Mouse (Mus musculus) heart, embryonic 11.5 days (tissue): ENCODE data around the gene Maff. TPM values are rescaled to one million over a fixed set of nuclear protein-coding genes. Genes with fewer than 3 reads are reported as not detected.

ENCODE experiments used
- ATAC-seq: fragments of 200-750 bp; cut with Nextera tagmentation; replicated peaks from 2 replicates; pipeline ENCODE4 v1.8.0; 2017; ENCODE audit warnings: moderate library complexity; ENCODE audit not compliant: insufficient number of reproducible peaks, low FRiP score, low TSS enrichment
- H3K27ac ChIP-seq: fragments of 300-500 bp; sonication (generic); 2 replicates; pipeline ENCODE4 v1.5.1; 2014; ENCODE audit warnings: mild to moderate bottlenecking, low read depth, low read length
- H3K27me3 ChIP-seq: fragments of 300-500 bp; sonication (generic); 2 replicates; pipeline ENCODE4 v1.6.1; 2014; ENCODE audit warnings: mild to moderate bottlenecking, low read length, mixed read lengths; ENCODE audit not compliant: control insufficient read depth, insufficient read depth
- H3K36me3 ChIP-seq: fragments of 300-500 bp; sonication (generic); 2 replicates; pipeline ENCODE4 v1.6.1; 2014; ENCODE audit warnings: mild to moderate bottlenecking, low read length, moderate library complexity, mixed read lengths; ENCODE audit not compliant: control insufficient read depth, insufficient read depth
- H3K4me1 ChIP-seq: fragments of 300-500 bp; sonication (generic); 2 replicates; pipeline ENCODE4 v1.6.1; 2014; ENCODE audit warnings: low read length; ENCODE audit not compliant: control insufficient read depth, insufficient read depth
- H3K4me2 ChIP-seq: fragments of 300-500 bp; sonication (generic); 2 replicates; pipeline ENCODE4 v1.6.1; 2014; ENCODE audit warnings: mild to moderate bottlenecking, moderate library complexity
- H3K4me3 ChIP-seq: fragments of 300-500 bp; sonication (generic); 2 replicates; pipeline ENCODE4 v1.5.1; 2014; ENCODE audit warnings: low read depth, low read length
- H3K9ac ChIP-seq: fragments of 300-500 bp; sonication (generic); 2 replicates; pipeline ENCODE4 v1.6.1; 2014; ENCODE audit warnings: mild to moderate bottlenecking, low read depth, low read length, moderate library complexity
- H3K9me3 ChIP-seq: fragments of 300-500 bp; sonication (generic); replicated peaks from 2 replicates; pipeline ENCODE4 v1.6.1; 2016; ENCODE audit warnings: low read length; ENCODE audit not compliant: control insufficient read depth
- WGBS: fragments of 180-500 bp; shearing (Covaris S2); extraction: QIAGEN DNeasy Blood & Tissue Kit; methylation state at CpG from one replicate; pipeline ENCODE4 v1.1.7; 2014; ENCODE audit not compliant: insufficient replicate concordance; 5-methylcytosine and 5-hydroxymethylcytosine counted together
- polyA plus RNA-seq: library from polyadenylated mRNA; unstranded; fragments of >200 nt; fragmentation: Nextera tagmentation; extraction: Ambion mirVana; gene quantifications from 2 replicates; pipeline ENCODE4 v1.2.1, GENCODE M21; 2014

Gene Maff
- polyA plus RNA-seq, 1 experiment from 2014 or later = 3.0 TPM

DNA sequence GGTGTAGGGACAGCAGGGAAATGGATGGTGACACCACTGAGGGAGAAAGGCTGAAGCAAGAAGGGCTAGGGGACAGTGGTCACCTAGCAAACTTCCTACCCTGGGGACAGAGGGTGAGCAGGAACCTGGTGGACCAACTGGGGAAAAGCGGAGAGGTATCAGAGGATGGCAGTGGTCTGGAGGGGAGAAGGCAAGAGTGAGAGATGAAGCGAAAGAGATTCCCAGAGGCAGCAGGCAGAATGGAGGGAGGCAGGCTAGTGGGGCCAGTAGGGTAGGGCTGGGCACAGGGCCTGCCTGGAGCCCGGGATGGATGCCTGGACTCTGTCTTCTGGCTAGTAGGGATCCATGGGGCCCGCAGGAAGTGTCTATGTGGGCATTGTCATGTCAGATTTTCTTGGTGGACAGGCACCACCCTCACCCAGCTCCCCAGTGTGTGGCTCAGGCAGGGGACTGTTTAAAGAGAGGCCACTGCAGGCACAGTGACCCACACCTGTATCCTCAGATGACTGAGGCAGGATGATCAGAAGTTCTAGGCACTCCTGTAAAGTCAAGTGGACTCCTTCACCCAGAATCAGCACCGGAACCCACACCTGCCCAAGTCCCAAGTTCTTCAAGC is 7.4 kb downstream of the Maff start:
- Histone ChIP-seq H3K4me2 (no peak overlapping the region), H3K9ac (no peak overlapping the region), H3K27me3 (no peaks in the 10 kb centered on the region), H3K4me3 (no peak overlapping the region), H3K36me3 (no peaks in the 10 kb centered on the region), H3K27ac (no peak overlapping the region), H3K9me3 (no peaks in the 10 kb centered on the region), H3K4me1 (peaks cover 36% of the 10 kb centered on the region)
- no peak for ATAC-seq
- WGBS = 81% methylated on average over 5 of the region's 5 CpGs

DNA sequence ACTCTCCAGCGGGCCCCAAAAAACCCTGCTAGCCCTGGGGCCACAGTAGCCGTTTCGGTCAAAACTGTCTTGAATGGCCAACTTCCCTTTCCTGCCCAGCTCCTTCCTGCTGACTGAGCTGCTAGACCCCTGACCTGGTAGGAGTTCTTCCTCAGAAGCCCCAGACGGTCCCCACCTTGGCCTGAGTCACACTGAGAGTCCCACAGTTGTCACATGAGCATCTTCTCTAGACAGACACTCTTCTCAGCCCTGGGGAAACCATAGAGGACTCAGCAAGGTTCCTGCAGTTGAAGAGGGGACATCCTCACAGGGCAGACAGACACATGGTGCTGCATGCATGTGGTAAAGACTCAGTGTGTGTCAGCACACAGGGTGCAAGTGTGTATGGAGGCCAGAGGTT is 8.2 kb downstream of the Maff start:
- H3K27ac ChIP-seq = no peak overlapping the region
- H3K36me3 ChIP-seq = no peaks in the 10 kb centered on the region
- WGBS = 67% methylated on average over 4 of the region's 4 CpGs
- peaks cover 34% of the 10 kb centered on the region for H3K4me1 ChIP-seq
- no peak overlapping the region for H3K4me3 ChIP-seq
- H3K9me3 ChIP-seq = no peaks in the 10 kb centered on the region
- H3K4me2 ChIP-seq = no peak overlapping the region
- no peak overlapping the region for H3K9ac ChIP-seq
- no peaks in the 10 kb centered on the region for H3K27me3 ChIP-seq
- no peak for ATAC-seq

DNA sequence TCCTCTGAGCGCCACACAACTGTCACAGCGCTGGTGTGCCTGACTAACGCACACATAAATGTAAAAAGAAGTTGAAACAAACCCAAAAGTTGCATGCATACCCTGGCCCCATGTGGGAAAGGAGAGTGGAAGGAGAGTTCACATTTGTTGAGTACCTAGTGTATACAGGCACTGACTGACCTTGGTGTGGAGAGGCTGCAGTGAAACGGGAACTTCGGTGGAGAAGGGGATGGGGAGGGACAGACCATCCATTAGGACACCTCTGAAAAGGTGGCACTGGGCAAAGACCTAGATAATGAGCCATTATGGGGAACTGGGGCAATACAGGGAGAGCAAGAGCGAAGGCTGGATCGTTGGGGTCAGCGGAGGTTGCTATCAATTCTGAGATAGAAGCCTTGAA is 10.1 kb downstream of the Maff start:
- Histone ChIP-seq H3K4me3 (peak overlapping the region; percentile 50), H3K9ac (no peak overlapping the region), H3K27me3 (no peaks in the 10 kb centered on the region), H3K4me1 (peaks cover 42% of the 10 kb centered on the region), H3K9me3 (no peaks in the 10 kb centered on the region), H3K27ac (no peak overlapping the region), H3K4me2 (peak overlapping the region; percentile 99), H3K36me3 (no peaks in the 10 kb centered on the region)
- ATAC-seq = no peak
- WGBS = 72% methylated on average over 8 of the region's 8 CpGs

DNA sequence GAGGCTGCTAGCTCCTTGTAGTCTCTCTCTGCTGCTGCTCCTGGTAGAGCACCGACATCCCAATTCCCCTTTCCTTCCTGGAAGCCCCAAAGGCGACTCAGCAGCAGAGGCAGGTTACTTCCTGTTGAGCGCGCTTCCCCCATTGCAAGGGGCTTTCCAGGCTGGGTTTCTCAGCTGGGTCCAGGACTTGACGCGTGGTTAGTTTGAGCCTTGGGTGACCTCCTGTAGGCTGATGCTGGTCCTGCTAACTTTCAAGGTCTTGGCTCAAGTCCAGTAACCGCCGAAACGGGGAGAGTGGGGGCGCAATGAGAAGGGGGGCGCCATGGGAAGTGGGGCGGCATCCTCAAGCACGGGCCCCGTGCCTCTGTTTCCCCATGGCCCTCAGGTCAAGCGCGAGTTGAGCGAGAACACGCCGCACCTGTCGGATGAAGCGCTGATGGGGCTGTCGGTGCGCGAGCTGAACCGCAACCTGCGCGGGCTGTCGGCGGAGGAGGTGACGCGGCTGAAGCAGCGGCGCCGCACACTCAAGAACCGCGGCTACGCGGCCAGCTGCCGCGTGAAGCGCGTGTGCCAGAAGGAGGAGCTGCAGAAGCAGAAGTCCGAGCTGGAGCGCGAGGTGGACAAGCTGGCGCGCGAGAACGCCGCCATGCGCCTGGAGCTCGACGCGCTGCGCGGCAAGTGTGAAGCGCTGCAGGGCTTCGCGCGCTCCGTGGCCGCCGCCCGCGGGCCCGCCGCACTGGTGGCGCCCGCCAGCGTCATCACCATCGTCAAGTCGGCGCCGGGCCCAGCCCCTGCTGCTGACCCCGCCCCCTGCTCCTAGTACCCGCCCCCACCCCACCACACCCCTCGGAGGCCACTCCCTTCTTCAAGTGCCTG is 10.9 kb downstream of the Maff start:
- no peaks in the 10 kb centered on the region for H3K9me3 ChIP-seq
- WGBS = under 1% methylated on average over 65 of the region's 77 CpGs
- peaks cover 38% of the 10 kb centered on the region for H3K4me1 ChIP-seq
- H3K9ac ChIP-seq = peak overlapping the region; percentile 71
- peak overlapping the region; percentile 57 for H3K27ac ChIP-seq
- peak overlapping the region; percentile 99 for H3K4me2 ChIP-seq
- ATAC-seq = peak; percentile 79
- peak overlapping the region; percentile 50 for H3K4me3 ChIP-seq
- H3K36me3 ChIP-seq = peaks cover 4% of the 10 kb centered on the region; the same call in 1 of the 2 replicates
- H3K27me3 ChIP-seq = no peaks in the 10 kb centered on the region

DNA sequence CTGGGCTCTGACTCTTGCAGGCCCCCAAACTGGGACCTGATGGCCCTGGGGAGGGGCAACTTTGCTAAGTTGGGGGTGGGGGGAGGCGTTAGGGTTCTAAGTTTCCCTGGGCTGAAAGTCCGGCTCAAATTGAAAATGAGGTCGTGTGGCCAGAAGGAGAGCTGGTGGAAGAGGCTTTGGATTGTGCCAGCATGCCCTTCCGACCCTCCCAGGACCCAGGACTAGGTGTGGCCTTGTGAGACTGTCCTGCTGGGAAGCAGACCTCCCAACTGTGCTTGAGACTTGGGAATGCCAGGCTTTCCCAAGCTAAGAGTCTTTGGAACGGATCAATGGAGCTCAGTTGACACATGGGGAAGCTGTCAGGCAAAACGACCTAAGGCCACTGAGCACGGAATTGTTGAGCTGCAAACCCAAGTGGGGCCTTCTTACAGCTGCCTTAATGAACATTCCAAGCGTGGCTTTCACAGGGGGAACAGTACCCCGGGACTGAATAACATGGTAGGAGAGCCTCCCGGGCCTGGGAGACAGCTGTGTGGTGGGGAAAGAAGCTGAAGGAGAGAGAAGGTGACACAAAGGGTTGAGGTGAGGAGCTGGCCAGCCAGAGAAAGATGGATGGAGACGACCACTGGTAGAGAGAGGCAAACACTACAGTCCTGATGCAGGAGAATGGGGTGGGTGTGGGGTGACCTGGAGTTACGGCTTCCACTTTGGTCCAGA is 11.7 kb downstream of the Maff start:
- Histone ChIP-seq H3K9ac (peak overlapping the region; percentile 71; the same call in 1 of the 2 replicates), H3K4me1 (peaks cover 38% of the 10 kb centered on the region), H3K4me3 (peak overlapping the region; percentile 50; the same call in 1 of the 2 replicates), H3K9me3 (no peaks in the 10 kb centered on the region), H3K36me3 (peaks cover 11% of the 10 kb centered on the region), H3K27ac (peak overlapping the region; percentile 66; the same call in 1 of the 2 replicates), H3K27me3 (no peaks in the 10 kb centered on the region), H3K4me2 (peak overlapping the region; percentile 99)
- no peak for ATAC-seq
- 35% methylated on average over 12 of the region's 12 CpGs for WGBS

DNA sequence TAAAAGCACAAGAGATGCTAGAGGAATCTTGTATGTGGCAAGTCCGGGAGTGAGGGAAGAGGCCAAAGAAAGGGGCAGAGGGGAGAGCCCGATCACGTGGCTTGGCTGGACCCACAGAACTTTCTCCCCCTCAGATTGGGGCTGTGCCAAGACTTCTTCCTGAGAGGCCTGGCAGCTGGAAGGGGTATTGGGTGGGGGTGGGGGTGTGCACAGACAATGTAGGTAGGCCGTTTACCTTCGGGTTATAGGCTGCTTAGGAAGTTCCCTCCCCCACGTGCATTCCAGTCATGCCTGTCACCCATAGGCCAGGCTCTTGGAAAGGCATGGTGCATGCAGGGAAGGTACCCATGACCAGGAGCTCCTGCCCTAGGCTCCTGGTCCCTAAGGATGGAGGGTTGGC is 13.5 kb downstream of the Maff start:
- no peak overlapping the region for H3K4me3 ChIP-seq
- no peak overlapping the region for H3K9ac ChIP-seq
- no peaks in the 10 kb centered on the region for H3K27me3 ChIP-seq
- no peak overlapping the region; the same call in 1 of the 2 replicates for H3K4me2 ChIP-seq
- ATAC-seq = no peak
- WGBS = 24% methylated on average over 6 of the region's 6 CpGs
- H3K36me3 ChIP-seq = peaks cover 12% of the 10 kb centered on the region
- H3K9me3 ChIP-seq = no peaks in the 10 kb centered on the region
- H3K4me1 ChIP-seq = peaks cover 52% of the 10 kb centered on the region
- peak overlapping the region; percentile 36; the same call in 1 of the 2 replicates for H3K27ac ChIP-seq

DNA sequence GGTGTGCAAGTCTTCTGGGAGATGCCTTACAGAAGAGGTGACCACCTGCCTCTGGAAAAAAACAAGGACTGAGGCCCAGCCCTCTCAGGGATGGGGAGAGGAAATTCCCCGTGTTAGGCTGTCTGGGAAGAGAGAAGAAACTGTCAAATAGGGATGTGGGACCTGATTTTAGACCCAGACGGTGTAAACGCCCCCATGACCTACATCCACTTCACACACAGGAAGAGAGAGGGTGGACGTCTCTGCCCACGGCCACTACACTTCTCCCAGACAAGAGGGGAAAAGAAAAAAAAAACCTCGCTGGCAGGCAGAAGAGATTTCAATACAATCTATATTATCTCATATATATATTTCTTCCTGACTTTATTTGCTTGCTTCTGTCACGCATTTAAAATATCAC is 13.9 kb downstream of the Maff start:
- Histone ChIP-seq H3K4me3 (no peak overlapping the region), H3K4me1 (peaks cover 52% of the 10 kb centered on the region), H3K27me3 (no peaks in the 10 kb centered on the region), H3K9me3 (no peaks in the 10 kb centered on the region), H3K9ac (no peak overlapping the region), H3K4me2 (no peak overlapping the region), H3K27ac (no peak overlapping the region), H3K36me3 (peaks cover 15% of the 10 kb centered on the region)
- no peak for ATAC-seq
- WGBS = 38% methylated on average over 7 of the region's 7 CpGs

DNA sequence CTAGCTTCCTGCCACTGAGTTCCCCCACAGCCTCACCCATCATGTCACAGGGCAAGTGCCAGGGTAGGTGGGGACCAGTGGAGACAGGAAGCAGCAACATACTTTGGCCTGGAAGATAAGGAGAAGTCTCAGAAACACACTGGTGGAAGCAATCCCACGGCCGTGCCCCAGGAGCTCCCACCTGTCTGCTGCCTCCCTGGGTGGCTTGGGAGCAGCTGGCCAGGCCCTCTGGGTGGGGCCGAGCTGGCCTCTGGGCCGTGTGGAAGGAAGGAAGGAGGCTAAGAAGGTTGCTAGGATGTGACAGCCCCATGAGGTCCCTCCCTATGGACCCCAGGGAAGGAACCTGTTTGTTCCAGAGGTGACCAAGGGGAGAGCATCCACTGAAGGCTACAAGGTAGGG is 14.6 kb downstream of the Maff start:
- H3K9ac ChIP-seq = no peak overlapping the region

More for the DNA sequence above, 14.6 kb downstream of the Maff start:
- peak overlapping the region; percentile 24; the same call in 1 of the 2 replicates for H3K27ac ChIP-seq
- no peaks in the 10 kb centered on the region for H3K27me3 ChIP-seq
- H3K9me3 ChIP-seq = no peaks in the 10 kb centered on the region
- no peak for ATAC-seq
- 29% methylated on average over 4 of the region's 4 CpGs for WGBS
- peaks cover 20% of the 10 kb centered on the region for H3K36me3 ChIP-seq
- H3K4me2 ChIP-seq = no peak overlapping the region
- H3K4me3 ChIP-seq = no peak overlapping the region
- H3K4me1 ChIP-seq = peaks cover 52% of the 10 kb centered on the region
